Mouse (Mus musculus) thymus, postnatal 0 days (tissue): Measurements from ENCODE around the gene Spdef. TPM values are rescaled to one million over a fixed set of nuclear protein-coding genes. Genes with fewer than 3 reads are reported as not detected.

Experiments
- DNase-seq: peaks from one replicate; pipeline ENCODE4 v3.0.0-alpha.2; 2015; ENCODE audit warnings: low spot score
- polyA plus RNA-seq: library from polyadenylated mRNA; unstranded; fragments of >200 nt; fragmentation: Nextera tagmentation; extraction: Ambion mirVana; gene quantifications from 2 replicates; pipeline ENCODE4 v1.2.1, GENCODE M21; 2015

The Spdef gene
- 0.66 and 0.99 TPM in 2 replicates for polyA plus RNA-seq

DNA sequence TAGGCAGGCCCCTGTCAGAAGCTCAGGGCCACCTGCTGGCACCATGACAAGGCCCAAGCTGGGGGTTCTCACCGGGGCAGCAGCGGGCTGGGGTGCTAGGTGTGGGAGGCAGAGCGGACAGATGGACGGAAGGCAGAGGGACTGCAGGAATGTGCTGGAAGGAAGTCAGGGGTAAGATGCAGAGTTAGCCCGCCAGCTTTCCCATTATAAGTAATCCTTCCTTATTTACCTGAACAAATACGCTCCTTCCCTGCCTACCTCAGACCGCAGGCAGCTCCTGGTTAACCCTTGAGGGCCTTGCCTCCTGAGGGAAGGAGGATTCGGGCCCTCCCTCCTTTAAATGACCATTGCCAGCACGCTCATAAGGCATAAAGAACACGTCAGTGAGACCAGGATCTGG is at the start of gene Spdef:
Gene Spdef, minus strand, starts transcription at position 186 of the 400 bp plus-strand sequence.
- no peak for DNase-seq

DNA sequence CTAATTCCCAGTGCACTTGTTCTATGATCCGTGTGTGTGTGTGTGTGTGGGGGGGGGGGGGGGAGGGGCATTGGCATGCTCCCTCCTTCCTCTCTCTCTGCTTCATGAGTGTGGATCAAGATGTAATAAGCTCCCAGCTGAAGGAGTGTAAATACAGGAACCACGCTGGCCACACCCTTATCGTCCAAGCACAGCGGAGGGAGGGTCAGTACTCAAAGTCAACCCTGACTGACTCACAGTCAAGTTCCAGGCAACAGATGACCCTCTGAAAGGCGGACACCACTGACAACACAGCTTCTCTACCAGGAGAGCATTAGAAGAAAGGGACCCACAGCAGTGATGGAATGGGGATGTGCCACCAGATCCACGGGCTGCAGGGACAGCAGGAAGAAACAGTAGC is 49.1 kb upstream of the Spdef start:
- DNase-seq: no peak

DNA sequence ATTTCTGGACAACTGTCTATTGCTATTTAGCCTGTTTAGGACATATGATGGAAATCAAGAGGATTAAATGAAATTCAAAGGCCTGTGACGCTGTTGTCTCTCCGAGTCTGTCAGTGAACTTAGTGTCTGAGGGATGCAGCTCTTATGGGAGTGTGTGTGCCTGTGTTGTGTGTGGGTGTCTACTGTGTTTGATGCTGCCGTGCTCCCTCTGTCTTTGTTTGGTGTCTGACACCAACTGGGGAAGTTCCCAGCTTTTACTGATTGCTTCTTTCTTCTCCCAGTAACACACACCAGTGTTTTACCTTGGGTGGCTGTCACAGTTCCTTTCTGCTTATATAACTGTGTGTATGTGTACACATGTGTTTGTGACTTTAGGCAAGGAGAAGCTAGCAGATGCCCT is 45.4 kb upstream of the Spdef start:
- no peak for DNase-seq

DNA sequence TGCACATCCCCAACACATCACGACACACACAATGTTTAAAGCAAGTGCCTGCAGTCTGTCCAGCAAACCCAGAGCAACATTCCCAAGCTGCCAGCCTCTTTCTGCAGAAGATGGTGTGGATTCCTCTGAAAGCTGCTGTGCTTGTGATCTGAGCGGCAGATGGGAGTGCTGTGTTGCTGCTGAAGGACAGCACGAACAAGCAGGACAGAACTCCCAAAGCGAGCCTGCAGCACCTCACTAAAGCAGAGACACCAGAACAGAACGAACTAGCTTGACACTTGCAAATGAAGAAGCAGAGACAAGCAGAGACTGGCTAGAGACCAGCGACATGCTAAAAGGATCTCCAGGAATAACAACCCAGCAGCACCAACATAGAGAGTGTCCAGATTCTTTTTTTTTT is 42.9 kb upstream of the Spdef start:
- DNase-seq: no peak

DNA sequence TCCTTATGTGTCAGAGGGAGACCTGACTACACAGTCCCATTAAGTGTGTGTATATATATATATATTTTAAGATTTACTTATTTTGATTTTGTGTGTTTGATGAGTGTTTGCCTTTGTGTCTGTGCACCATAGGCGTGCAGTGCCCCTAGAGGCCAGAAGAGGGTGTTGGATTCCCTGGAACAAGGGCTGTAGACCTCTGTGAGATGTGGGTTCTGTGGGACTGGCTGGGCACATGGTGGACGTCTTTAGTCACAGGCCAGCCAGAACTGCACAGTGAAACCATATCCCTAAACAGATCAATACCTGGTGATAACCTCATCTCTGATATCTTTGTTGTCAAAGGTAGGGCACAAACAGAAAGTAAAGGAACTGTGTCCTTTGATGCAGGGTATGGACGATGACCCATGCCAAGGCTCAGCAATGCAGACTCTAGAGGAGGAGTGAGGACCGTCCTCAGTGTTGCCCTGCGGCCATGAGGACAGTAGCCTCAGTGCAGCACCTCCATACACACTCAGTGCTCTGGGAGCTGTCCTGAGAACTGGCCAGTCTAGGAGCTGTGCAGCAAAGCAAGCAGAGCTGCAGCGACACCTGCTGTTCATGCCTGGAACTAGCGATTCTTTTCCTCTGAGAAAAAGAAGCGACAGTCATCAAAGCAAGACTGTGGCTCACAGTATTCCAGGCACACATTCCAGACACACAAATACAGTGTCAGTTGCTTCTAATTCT is 40.2 kb upstream of the Spdef start:
- DNase-seq: peak; percentile 60

DNA sequence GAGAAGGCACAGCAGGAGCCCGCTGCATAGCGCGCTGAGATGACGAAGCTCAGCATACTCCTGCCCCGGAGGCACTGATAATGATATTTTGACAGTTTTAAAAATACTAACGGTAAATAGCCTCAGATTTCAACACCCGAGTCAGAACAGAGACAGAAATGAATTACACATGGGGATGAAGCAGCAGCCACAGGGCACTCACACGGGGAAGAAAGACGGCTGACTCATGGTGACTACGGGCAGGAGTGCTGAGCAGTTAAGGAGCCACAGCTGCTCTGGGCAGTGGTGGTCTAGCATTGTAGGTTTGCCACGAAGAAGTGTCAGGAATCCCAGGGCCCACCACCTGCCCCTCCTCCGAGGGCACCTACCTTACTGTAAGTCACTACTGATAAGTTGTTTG is 38.8 kb upstream of the Spdef start:
- no peak for DNase-seq

DNA sequence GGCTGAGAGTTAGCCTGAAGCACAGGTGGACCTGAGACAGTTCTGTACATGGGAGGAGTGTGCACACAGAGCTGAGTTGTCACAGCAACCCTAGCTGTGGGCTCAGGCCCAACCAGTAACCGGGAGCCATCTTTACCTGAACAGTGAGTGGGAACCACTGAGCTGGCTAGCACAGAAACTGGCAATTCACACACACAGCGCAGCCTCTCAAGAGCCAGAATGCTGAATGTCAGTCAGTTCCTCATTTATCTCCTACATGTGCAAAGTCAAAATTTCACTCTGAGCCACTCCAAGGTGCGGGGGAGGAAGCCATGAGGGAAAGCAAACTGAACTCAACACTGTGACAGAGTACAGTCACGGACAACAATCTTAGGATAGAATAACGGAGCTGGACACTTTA is 38.4 kb upstream of the Spdef start:
- no peak for DNase-seq

DNA sequence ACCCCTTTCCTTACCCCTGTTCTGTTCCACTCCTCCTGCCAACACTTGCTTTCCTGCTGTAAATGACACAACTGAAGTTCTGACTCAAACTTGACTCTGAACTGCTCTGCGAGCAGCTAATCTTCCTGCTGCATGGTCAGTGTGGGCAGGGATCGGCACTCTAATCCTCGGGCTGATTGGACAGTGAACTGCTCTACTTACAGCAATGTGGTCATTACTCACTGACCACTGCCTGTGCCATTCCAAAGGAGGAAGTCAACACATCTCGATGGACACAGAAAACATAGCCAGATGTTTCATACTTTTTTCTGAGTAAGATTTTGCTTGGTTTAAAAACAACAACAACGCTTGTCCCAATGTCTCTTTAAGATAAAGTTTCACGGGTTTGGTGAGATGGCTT is 36.3 kb upstream of the Spdef start:
- no peak for DNase-seq

DNA sequence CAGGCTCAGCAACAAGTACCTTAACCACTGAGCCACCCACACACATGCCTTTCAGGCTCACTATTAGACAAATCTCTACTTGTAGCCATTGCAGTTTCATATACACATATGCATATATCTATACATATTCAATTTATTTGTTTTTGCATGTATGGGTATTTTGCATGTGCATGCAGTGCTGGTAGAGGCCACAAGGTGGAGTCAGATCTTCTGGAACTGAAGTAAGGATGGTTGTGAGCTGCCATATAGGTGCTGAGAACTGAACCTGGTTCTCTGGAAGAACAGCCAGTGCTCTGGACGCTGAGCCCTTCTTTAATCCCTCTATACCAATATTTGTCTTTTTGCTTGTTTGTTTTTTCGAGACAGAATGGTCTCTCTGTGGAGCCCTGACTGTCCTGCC is 35.7 kb upstream of the Spdef start:
- DNase-seq: no peak

DNA sequence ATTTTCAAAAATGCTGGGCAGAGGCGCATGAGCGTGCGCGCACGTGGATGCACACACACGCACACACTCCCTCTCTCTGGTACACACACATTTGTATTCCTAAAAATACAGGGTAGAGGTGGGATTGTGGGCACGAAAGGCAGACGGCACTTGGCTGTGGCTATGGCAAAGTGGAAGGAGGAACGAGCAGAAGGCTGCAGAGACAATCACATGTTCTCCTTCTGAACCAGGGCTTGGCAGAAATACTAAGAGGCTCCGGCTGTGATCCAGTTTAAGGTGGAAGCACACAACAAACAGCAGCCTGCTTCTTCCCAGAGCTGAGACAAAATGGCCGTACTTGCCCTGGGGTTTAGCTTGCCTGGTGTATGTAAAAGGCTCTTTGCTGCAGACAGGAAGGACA is 34.1 kb upstream of the Spdef start:
- DNase-seq: no peak

DNA sequence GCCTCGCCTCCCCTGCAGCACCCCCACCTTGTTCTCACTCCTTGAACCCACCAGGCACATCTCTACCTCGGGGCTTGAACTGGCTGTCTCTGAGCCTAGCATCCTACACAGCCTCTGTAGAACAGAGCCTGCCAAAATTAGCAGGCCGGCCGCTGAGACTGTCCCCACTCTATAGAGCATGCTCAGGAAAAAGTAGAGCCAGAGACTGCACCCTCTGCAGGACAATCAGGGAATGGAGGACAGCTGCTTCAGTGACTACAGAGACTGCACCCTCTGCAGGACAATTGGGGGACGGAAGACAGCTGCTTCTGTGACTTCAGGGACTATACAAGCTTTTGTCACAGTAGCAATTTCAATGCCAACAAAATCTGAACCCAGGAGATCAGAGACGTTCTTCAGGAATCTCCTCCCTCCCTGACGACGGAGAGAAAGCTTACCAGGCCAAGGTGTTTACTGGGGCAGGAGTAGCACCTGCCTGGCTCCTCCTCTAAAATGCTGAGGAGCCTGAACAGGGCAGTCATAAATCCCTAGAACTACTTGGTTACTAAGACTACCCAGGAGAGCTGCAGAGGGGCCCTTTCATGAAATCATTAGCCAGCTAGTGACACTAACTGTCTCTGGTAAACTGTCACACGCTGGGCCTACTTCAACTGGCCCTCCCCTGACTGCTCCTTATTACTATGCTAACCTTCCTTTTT is 33.0 kb upstream of the Spdef start:
- DNase-seq: peak; percentile 72

DNA sequence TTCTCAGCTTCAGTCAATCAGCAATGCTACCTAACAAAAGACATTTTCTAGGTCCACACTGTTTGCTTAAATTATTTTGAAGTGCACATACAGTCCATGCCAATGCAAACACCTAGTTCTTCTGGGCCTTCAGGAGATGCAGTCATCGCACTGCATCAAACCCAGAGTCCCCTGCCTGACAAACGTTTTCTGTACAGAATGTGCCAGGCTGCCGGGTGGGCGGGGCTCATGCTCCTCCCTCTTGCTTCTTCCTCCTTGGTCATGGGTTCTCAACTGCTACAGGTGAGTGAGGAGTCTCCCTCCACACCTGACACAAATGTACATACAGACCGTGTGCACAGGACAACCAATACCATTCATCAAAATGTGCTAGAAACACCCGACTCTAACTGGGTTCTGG is 31.4 kb upstream of the Spdef start:
- DNase-seq: no peak

DNA sequence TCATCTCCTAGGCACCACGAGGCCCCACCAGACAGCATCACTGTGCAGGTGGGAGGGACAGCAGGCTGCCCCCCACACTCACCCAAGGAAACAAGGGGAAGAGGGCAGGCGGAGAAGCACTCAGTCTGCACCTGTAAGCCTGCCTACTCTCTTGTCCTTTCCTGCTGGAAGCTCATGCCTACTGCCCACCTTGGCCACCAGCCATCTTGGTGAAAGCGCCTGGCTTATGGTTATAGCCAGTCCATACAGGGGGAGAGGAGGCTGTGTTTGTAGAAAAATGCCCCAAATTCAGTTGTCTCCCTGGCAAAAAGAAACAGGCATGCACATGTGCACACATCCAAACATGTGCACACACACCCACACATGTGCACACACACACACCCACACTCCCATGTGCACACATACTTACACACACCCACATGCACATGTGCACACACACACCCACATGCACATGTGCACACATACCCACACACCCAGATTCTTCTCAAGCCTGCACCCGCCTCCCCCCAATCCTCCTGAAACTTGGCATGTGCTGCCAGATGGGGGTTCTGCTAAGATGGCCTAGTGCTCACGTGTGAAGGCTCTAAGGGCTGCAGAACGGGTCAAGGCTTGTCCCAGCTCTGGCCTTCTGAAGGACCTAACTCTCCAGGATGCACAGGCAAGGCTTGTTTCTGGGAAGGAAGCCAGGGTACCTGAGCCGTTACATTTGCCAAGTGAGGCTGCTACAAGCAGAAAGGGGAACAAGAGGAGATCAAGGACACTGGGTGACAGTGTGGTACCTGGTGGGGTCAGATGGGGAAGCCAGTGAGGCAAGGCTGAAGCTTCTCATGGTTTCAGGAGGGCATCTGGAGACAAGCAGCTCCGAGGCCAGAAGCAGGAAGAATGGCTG is 22.8 kb upstream of the Spdef start:
- DNase-seq: no peak

DNA sequence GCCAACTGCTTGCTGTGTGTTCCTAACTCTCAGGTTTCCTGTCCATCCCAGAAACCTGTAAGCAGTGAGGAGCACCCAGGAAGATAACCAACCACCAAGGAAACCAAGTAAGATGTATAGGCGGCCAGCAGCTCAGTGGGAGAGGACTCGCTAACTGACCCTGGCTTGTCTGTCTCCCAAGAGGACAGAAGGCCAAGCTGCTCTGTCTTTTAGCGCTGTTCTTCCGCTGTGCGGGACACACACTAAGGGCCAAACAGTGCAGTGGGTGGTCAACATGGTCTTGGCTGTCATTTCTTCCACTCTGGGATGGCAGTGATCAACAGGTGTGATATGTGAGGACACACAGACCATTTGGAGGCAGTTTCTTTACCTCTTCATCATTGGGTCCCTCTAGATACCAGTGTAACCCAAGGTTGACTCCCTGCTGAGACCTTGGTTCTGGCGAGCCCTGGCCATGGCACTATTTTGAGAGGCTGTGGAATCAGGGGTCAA is 21.7 kb upstream of the Spdef start:
- DNase-seq: no peak

DNA sequence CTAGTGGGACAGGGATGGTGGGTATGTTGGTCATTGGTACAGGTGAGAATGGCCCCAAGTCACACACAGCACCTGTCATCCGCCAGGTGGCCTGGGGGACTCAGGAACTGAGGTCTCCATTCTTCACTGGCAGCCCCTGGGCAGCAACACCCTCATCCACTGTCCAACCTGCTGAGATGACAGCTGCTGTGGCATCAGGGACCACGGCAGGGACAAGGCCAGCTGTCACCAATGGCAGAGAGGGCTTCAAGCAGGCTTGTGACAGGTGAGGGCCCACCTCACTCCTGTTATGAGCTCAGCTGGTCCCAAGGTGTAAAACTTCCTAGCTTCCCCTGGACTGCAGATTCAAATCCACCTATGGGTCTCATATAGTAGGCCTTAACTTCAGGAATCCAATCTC is 19.4 kb upstream of the Spdef start:
- DNase-seq: no peak

DNA sequence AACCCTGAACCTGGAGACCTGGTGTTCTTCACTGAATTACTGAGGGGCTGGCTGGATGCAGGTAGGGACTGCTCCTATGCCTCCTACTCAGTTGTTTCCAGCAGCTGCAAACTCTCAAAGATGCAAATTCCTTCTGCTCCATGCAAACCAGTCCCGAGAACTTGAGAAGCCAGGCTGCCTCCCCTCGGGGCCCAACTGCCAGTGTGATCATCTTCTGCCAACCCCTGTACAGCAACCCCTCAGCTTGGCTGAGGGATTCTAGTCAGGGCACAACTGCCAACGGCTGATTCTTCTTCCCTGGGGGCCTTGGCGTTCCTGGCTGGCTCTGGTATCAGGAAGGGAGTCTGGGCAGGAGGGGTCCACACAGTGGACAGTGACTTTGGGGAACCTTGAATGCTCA is 17.7 kb upstream of the Spdef start:
- DNase-seq: no peak

DNA sequence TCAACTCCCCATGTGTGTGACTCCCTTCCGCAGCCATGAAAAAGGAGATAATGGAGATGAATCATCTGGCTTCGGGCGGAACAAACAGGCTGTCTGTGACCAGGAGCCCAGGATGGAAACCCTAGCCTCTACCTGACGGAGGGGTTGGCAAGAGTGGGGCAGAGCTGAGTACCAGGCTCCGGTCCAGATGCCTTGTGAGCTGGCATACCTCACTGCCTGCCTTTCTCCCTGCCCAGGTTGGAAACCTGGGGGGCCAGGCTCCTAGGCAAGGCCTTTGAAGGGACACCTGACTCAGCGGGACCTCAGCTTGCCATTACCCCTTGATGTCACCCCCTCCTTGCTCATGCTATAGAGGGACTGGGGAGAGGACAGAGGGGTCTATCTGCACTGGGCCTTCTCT is 12.2 kb upstream of the Spdef start:
- no peak for DNase-seq

DNA sequence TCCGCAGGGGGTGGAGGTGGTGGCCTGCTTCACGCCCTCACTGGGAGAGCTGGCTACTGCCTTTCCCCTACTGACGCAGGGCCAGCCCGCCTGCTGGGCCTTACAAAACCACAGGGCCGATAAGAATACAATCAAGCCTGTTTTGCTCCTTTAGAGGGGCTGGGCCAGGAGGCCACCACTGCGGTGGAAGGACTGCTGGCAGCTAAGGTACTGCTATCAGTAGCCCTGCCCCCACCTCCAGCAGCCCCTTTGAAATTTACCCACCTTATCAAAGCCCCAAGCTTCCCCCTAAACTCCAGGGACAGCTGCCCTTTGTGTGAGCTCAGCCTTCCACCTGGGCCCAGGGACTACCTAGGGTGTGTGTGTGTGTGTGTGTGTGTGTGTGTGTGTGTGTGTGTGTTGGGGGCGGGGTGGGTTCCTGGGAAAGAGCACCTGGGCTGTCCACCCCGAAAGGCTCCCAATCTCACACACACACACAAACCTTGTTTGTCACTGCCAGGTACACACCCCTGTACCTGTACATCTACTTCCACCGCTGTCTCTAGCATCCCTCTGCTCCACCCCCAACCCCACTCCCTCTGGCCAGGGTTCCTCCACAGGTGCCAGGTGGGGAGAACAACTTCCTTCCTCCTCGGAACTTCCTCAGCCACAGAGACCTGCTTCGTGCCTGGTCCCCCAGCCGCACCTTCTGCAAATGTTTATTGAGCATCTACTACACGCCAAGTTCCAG is 5.8 kb upstream of the Spdef start:
- no peak for DNase-seq

DNA sequence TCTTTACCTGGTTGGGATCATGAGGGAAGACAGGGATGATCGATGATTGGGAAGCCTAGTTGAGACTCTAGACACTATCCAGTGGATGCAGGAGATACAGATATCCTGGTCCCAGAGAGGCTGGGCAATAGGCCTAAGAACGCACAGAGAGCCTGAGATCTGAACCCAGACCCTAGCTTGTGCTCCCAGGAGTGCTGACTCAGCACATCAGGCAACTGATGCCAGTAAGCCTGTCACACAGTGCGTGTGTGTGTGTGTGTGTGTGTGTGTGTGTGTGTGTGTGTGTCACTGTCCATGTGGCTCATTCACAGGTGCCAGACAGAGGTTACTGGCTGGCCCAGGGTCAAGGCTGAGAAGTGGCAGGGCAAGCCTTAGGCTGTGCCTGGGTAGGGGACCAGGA is 3.9 kb upstream of the Spdef start:
- no peak for DNase-seq

DNA sequence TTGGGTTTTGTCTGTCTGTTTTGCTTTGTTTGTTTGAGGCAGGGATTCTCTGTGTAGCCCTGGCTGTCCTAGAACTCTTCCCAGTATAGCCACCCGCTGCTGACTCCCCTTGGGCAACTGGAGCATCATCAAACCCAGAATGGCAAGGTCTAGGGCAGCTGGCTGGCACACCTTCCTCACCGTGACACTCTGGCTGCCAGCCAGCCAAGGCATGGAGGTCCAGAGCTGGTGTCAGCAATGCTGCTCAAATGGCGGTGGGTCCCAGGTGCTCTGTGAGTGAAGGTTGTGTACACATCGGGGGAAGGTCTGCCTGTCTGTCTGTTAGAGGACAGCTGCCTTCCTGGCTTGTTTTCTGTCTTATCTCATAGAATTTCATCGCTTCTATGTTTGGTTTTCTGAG is 3.4 kb upstream of the Spdef start:
- no peak for DNase-seq

DNA sequence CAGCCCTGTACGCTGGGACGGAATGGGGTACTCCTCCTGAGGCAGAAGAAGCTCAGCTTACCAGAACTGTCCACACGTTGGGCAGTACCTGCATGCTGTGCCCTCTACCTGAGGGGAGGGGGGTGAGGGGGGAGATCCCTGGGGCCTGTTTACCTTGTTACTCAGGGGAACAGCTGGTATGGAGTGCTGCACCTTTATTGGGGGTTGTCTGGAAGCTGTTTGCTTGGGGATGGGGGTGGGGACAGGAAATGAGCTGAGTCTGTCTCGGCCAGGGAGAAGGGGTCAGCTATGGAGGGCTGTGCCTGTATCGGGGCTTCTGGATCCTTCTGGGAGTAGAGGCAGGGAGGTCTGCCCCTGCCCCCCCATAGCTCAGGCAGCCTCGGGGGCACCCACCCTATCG is 2.2 kb downstream of the Spdef start:
- no peak for DNase-seq
